Mouse (Mus musculus): Measurements from ENCODE around the gene Tcerg1l.

- no peak for TF ChIP-seq GATA1 (IDR thresholded peaks at IDR 0.05; ENCODE audit: low read length)
- TF ChIP-seq TAL1 (IDR thresholded peaks at IDR 0.05; ENCODE audit: low read length): no peak
Observed at GRCm38 (mm10) chr7:138224252-138224651, 173.3 kb downstream of the Tcerg1l start.
